Mouse (Mus musculus) fibroblast of lung, adult 2 months (primary cell): ENCODE data around the gene Taf5.

Experiments
- DNase-seq: peaks from one replicate; pipeline ENCODE4 v3.0.0-alpha.2; 2011; ENCODE audit warnings: low read depth

Gene Taf5

DNA sequence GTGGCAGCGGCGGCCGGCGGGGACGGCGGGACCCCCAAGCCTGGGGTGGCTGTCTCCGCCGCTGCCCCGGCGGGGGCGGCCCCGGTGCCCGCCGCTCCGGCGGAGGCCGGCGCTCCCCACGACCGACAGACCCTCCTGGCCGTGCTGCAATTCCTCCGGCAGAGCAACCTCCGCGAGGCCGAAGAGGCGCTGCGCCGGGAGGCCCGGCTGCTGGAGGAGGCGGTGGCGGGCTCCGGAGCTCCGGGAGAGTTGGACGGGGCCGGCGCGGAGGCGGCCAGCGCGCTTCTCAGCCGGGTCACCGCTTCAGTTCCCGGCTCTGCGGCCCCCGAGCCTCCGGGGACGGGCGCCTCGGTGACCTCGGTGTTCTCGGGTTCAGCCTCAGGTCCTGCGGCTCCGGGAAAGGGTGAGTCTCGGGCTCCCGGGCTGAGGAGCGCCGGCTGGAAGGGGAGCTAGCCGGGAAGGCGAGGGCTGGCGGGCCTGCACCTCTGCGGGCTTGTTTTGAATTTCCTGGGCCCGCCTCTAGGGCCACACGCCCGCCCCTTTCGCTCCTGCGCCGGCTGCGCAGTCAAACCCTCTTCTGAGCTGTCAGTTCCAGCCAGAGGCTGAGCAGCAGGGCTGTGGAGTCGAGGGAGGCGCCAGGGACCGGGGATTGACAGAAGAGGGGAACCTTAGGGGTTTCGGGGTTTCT lies 522 bp downstream of the Taf5 start:
- DNase-seq: peak; percentile 57

DNA sequence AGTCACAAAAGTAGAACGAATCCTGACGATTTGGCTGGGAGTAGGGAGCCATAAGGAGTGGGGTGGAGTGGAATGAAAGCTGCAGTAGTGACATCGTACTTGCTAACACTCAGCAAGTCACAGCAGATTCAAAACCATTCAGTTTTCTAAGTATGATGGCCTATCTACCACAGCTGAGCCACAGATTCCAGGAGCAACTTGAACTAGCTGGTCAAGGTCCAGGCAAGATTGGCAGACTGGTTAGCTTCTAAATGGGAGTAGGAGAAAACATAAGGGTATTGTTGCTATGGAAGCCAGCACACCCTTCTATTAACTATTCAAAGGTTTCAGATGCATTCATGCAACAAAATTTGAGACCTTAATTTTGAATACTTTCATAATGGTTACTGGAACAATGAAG lies 20.7 kb downstream of the Taf5 start:
- DNase-seq: no peak

DNA sequence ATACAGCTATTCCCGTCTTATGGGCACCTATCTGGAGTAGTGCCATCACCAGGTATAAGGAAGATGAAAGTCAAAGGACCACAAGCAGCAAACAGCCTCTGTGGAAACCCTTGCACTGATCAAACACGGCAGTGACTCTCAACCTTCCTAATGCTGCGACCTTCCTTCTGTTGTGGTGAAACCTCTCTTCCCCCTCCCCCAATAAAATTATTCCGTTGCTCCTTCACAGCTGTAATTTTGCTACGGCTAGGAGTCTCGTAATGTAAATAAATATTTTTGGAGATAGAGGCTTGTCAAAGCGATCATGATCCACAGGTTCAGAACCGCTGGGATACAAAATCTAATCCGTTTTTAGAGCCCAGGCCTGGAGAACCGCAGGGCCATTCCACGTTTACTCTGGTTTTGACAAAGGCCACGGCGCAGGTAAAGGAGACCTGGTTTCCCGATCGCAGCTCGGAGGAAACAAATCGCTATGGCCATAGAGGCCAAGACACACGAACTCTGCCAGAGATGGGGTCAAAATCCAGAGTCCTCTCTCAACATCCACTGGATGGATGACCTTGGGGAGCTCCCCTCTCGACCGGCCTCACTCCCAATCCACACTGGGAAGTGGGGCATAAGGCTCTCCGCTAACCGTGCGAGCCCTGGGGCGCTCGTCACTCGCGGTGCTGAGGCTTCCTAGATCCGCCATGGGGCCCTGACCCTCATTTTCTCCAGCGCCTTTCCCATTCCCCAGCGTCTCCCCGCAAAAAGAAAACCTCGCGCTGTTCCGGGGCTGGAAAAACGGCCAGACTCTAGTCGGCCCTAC lies 22.4 kb downstream of the Taf5 start:
- no peak for DNase-seq

DNA sequence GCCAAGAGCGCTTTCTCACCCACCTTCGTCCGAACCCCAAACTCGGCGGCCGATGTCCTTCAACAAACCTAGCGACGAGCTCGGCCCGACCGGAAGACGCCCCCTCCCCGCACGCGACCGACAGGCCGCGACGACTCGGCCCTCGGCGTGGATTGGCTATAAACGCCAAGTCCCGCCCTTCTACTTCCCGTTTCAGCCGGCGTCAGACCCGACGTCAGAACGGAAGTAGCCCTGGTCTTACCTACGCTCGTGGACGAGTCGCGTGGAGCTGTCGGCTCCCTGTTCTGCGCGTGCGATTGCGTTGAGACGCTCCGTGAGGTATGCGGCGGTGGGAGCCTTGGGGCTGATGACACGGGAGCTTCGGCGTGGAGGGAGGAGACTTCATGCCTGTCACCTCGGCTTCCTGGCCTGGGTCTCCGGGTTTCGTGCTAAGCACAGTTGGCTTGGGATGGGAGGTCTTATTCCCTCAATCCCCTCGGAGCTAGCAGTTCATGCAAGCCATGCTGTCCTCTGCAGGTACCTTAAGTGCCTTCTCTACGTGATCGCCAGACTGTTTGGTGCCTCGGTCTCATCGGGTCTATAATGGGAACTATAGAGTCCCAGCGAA lies 23.1 kb downstream of the Taf5 start, which contains the start of the genes Usmg5 and Pdcd11:
Usmg5 (minus strand) TSS at position 98 of the 607 bp plus-strand sequence.
Pdcd11 (plus strand) TSS at position 219 of the 607 bp plus-strand sequence.
- peak; percentile 91 for DNase-seq

DNA sequence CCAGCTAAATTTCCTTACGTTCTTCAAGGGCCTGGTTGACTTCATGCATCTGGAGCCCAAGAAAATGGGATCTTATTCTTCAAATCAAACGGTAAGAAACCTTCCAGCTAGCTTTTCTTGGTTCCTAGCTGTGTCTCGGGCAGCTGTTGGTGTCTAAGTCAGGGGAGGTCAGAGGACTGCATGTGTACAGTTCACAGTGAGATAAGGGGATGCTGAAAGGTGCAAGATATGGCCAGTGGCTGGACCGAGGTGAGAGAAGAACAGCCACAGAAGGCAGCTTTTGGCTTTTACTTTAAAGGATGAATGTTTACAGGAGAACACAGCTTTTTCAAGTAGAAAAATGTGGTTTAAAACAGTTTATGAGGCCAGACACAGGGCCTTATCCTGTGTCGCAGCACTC lies 33.5 kb downstream of the Taf5 start:
- DNase-seq: no peak

DNA sequence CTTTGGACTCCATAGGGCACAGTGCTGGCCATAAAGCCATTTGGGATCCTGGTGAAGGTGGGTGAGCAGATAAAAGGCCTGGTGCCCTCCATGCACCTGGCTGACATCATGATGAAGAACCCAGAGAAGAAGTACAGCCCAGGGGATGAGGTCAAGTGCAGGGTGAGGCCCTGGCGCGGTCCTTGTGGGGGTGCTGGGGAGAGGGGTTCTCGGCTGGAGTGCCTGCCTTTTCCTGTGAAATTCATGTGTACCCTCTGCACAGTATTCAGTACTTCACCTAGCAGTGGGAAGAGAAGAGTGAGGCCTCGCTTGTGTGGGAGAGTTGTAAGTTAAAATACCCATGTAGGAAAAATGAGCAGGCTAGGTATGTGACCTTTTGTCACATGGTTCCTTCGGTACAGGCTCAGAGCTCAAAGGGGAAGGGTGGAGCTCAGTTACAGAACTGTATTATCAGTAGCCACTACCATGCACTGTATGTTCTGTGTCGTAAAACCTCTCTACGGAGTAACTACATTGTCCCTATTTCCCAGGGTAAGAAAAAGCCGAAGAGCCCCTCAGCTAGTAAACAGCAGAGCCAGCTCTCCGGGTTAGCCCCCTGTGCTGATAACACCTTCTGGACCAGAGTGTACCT lies 37.2 kb downstream of the Taf5 start:
- DNase-seq: no peak

DNA sequence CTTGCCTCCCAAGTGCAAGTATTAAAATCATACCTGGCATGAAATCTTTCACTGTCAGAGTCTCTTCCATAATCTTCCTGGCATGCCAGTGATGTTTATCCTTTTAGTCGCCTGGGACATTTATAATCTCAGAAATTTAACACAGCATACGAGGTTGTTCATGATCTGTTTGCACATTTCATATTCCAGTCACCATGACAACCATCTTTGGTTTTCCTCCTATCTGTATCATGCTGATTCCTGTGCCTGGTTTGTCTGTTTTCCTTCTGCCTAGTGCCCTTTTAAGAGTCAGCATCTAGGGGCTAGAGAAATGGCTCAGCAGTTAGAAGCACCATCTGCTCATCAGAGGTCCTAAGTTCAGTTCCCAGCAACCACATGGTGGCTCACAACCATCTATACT lies 51.1 kb downstream of the Taf5 start:
- DNase-seq: no peak

DNA sequence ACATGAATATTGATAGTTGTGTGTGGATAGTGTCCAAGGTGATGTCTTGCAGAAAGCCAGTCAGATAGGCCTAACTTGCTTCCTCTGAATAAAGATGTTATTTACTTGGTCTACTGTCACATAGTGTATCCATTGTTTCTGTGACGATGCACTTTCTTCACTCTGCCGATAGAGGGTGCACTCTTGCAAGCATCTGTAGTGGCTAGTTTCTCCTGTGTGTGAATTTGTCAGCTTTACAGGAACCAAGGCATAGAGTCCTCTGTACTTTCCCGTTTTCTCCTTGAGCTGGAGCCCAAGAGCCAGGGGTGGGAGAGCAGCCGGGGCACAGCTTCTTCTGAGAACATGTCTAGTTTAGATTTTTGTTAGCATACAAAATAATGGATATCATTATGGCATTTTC lies 53.5 kb downstream of the Taf5 start:
- DNase-seq: no peak

DNA sequence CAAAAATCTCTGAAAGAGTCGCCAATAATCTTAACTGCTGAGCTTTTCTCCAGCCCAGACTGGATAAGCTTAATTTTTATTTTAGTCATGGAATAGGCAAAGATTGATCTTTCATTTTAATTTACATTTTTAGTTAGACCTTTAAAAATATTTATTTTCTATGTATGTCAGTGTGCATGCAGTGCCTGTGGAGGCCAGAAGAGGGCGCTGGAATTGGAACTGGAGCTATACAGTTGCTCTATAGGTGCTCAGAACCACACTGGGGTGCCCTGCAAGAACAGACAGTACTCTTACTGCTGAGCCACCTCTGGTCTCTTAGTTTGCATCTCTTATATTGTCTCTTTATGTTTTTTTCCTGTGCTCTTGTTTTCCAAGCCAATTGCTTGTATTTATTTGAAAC lies 55.3 kb downstream of the Taf5 start:
- DNase-seq: no peak

DNA sequence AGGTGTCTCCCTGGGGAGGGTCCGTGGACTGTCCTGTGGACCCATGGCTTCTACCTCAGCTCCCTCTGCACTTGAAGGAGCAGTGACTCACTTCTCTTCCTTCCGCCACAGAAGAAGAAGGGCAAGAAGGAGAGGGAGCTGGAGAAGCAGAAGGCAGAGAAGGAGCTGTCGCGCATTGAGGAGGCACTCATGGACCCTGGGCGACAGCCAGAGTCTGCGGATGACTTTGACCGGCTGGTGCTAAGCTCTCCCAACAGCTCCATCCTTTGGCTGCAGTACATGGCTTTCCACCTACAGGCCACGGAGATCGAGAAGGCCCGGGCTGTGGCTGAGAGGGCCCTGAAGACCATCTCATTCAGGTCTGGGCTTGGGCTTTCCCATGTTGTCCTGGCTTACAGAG lies 60.6 kb downstream of the Taf5 start:
- DNase-seq: no peak

DNA sequence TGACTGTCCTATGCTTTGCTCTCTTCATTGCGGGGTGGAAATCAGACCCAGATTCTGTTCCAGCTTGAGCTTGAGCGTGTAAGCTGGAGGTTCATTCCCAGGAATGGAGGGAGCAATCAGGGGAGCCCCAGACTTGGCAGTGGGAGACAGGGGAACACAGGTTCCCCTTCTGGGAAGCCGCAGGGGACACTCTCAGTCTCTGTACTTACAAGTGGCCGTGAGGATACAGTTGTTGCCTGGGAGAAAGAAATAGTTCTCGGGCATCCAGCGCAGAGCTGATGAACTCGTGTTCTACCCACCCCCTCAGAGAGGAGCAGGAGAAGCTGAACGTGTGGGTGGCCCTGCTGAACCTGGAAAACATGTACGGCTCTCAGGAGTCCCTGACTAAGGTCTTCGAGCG lies 61.3 kb downstream of the Taf5 start:
- no peak for DNase-seq

DNA sequence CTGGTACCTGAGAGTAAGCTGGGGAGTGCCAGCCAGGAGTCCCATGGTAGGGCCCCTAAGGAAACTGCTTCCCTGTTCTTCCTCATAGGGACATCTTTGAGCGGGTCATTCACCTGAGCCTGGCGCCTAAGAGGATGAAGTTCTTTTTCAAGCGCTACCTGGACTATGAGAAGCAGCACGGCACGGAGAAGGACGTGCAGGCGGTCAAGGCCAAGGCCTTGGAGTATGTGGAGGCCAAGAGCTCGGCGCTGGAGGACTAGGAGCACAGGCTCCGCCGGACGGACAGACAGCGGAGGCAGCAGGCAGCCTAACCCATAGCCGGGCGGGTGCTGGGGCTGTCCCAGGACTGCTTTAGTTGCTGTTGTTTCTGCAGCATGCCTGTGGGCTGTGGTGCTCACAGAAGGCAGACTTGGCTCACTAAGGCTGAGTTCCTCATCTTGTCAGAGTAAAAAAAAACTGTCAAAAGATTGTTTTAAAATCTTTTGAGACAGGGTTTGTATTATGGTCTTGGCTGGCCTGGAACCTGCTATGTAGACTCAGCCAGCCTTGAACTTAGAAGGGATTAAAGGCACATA lies 63.1 kb downstream of the Taf5 start:
- no peak for DNase-seq
